Mouse (Mus musculus): ENCODE measurements around the gene Fzr1.

The Fzr1 gene

GRCm38 (mm10) chr10:81402227-81402765 is 24.0 kb upstream of the Fzr1 start:
- DNase-seq (ENCODE audit: low spot score) = no peak

GRCm38 (mm10) chr10:81401521-81402226 is 23.4 kb upstream of the Fzr1 start:
- DNase-seq (ENCODE audit: low spot score) = no peak

GRCm38 (mm10) chr10:81401205-81401520 is 22.8 kb upstream of the Fzr1 start:
- DNase-seq (ENCODE audit: low spot score) = no peak

- DNase-seq (ENCODE audit: low spot score) = no peak
These were observed 22.3 kb upstream of the Fzr1 start for GRCm38 (mm10) chr10:81400371-81401204.

- no peak for DNase-seq (ENCODE audit: low spot score)
These were observed 21.5 kb upstream of the Fzr1 start for GRCm38 (mm10) chr10:81399798-81400308.

- DNase-seq (ENCODE audit: low spot score) = no peak
These were observed 21.0 kb upstream of the Fzr1 start for GRCm38 (mm10) chr10:81399296-81399695.

- no peak for DNase-seq (ENCODE audit: low spot score)
These were observed 18.4 kb upstream of the Fzr1 start for GRCm38 (mm10) chr10:81396749-81397148.

GRCm38 (mm10) chr10:81395865-81396264 is 17.5 kb upstream of the Fzr1 start:
- no peak for DNase-seq (ENCODE audit: low spot score)

GRCm38 (mm10) chr10:81395127-81395526 is 16.8 kb upstream of the Fzr1 start:
- no peak for DNase-seq (ENCODE audit: low spot score)

- no peak for DNase-seq (ENCODE audit: low spot score)
These were observed 15.2 kb upstream of the Fzr1 start for GRCm38 (mm10) chr10:81393456-81394063.

GRCm38 (mm10) chr10:81392781-81393185 is 14.5 kb upstream of the Fzr1 start, which contains the start of gene Smim24:
Gene Smim24, plus strand, starts transcription at chr10:81393051.
- DNase-seq (ENCODE audit: low spot score) = no peak

- DNase-seq (ENCODE audit: low spot score) = no peak
These were observed 14.0 kb upstream of the Fzr1 start for GRCm38 (mm10) chr10:81392270-81392669.

GRCm38 (mm10) chr10:81390678-81390965 is 12.3 kb upstream of the Fzr1 start:
- DNase-seq (ENCODE audit: low spot score) = no peak

- no peak for DNase-seq (ENCODE audit: low spot score)
These were observed 11.7 kb upstream of the Fzr1 start for GRCm38 (mm10) chr10:81389801-81390677.

- no peak for DNase-seq (ENCODE audit: low spot score)
These were observed 11.1 kb upstream of the Fzr1 start for GRCm38 (mm10) chr10:81389373-81389772.

GRCm38 (mm10) chr10:81388505-81389055 is 10.3 kb upstream of the Fzr1 start, which contains the start of gene Gm48552:
Gene Gm48552, plus strand, starts transcription at chr10:81389005.
- DNase-seq (ENCODE audit: low spot score) = no peak

GRCm38 (mm10) chr10:81387716-81388115 is 9.4 kb upstream of the Fzr1 start:
- DNase-seq (ENCODE audit: low spot score) = no peak

GRCm38 (mm10) chr10:81385603-81386306 is 7.4 kb upstream of the Fzr1 start:
- no peak for DNase-seq (ENCODE audit: low spot score)

- DNase-seq (ENCODE audit: low spot score) = no peak
These were observed 6.3 kb upstream of the Fzr1 start for GRCm38 (mm10) chr10:81384605-81384982.

- DNase-seq (ENCODE audit: low spot score) = peak; percentile 99
These were observed 5.7 kb upstream of the Fzr1 start, which contains the start of the genes Dohh and Gm48551 for GRCm38 (mm10) chr10:81383802-81384604. Gene Dohh, plus strand, starts transcription at chr10:81384428. Gene Gm48551, plus strand, starts transcription at chr10:81384466.

All from left cerebral cortex, adult 11 months (tissue).